Mouse (Mus musculus) layer of hippocampus, adult 18-20 months (tissue): ENCODE data around the gene Col1a1. TPM values are rescaled to one million over a fixed set of nuclear protein-coding genes. Genes with fewer than 3 reads are reported as not detected.

Experiments used
- DNase-seq, 2 experiments: peaks; one replicate each; pipeline ENCODE4 v3.0.0; 2022; ENCODE audit warnings: low spot score in 2 of 2
- long read RNA-seq: library from polyadenylated mRNA; stranded (forward); transcript quantifications from one replicate; pipeline ENCODE4 v2.0.0, GENCODE M21; 2021
- total RNA-seq, 2 experiments: library from RNA; stranded (reverse); gene quantifications; 2 replicates each; pipeline ENCODE4 v1.2.3; 2021

Col1a1 gene
- 1 to 10 TPM; 4.3 to 5.2 TPM for total RNA-seq
- long read RNA-seq, full-length matches to known transcripts, result 4 of 7 reads
- long read RNA-seq, partial matches to known transcripts, result 2 of 7 reads
- long read RNA-seq, other reads (novel, unspliced or antisense), result 1 of 7 reads

GRCm38 (mm10) chr11:94936045-94936444 lies at the start of gene Col1a1:
TSS of gene Col1a1 (plus strand) at chr11:94936224.
- no peak for DNase-seq

GRCm38 (mm10) chr11:94891155-94891554 lies 44.9 kb upstream of the Col1a1 start:
- DNase-seq, result no peak

DNA sequence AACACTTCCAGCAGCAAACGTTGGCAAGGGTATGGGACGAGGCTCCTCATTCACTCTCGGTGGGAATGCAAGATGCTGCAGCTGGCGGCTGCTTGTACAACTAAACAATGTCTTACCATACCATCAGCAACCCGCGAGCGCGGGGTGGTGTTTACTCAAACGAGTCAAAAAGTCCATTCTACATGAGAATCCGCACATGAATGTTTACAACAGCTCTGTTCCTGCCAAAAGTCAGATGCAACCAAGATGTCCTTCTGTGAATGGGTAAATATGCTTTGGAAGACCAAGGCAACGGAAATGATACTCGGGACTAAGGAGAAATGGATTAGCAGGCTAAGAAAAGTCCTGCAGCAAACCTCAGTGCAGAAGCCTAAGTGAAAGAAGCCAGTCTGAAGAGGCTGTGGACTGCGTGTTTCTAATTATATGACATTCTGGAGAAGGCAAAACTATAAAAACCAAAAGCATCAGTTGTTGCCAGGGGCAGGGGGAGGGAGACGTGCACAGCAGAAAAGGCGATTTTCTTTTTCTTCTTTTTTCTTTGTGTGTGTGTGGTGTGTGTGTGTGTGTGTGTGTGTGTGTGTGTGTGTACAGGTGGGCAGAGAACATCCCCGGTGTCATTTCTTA lies 39.2 kb upstream of the Col1a1 start:
- peak in 1 of 2 experiments; percentile 16 for DNase-seq

DNA sequence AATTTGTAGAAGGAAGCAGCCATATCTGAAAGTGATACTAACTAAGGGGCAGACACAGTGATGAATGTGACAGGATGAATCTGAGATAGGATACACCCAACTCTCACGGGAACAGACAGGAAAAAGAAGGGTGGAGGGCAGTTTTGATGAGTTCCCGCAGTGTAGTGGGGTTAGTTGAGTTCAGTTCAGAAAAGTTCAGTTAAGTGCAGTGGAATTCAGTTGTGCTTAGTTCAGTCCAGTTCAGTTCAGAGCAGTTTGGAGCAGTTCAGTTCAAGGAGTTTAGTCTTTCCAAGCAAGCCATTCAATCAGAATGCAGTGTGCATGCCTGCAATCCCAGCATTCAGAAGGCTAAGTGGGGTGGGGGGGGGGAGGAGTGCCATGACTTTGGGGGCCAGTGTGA lies 34.8 kb upstream of the Col1a1 start:
- no peak for DNase-seq

DNA sequence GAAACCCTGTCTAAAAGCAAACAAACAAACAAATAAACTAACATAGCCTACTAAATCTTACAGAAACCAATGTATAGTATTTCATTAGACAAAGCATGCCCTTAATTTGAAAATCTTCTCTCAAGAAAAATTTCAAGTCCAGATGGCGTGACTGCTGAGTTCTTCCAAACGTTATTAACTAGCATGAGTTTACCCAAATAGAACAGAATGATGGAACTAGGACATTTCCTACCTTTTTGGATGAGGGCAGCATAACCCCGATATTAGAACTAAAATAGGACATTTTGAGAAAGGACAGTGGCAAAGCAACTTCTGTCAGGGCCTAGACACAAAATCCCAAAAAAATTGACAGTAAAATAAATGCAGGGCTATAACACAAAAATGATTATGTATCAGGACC lies 31.7 kb upstream of the Col1a1 start:
- DNase-seq, result peak in 1 of 2 experiments; percentile 21

DNA sequence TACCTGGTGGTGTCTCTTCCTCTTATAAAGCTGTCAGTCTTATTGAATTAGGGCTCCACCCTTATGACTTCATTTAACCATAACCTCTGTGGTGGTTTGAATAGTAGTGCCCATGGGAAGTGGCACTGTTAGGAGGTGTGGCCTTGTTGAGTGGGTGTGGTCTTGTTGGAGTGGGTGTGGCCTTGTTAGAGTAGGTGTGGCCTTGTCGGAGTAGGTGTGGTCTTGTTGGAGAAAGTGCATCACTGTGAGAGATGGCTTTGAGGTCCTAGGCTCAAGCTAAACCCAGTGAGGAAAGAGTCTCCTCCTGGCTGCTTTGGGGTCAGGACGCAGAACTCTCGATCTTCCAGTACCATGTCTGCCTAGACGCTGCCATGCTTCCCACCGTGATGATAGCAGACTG lies 25.1 kb upstream of the Col1a1 start:
- DNase-seq, result no peak

GRCm38 (mm10) chr11:94912568-94912967 lies 23.5 kb upstream of the Col1a1 start:
- DNase-seq, result no peak

DNA sequence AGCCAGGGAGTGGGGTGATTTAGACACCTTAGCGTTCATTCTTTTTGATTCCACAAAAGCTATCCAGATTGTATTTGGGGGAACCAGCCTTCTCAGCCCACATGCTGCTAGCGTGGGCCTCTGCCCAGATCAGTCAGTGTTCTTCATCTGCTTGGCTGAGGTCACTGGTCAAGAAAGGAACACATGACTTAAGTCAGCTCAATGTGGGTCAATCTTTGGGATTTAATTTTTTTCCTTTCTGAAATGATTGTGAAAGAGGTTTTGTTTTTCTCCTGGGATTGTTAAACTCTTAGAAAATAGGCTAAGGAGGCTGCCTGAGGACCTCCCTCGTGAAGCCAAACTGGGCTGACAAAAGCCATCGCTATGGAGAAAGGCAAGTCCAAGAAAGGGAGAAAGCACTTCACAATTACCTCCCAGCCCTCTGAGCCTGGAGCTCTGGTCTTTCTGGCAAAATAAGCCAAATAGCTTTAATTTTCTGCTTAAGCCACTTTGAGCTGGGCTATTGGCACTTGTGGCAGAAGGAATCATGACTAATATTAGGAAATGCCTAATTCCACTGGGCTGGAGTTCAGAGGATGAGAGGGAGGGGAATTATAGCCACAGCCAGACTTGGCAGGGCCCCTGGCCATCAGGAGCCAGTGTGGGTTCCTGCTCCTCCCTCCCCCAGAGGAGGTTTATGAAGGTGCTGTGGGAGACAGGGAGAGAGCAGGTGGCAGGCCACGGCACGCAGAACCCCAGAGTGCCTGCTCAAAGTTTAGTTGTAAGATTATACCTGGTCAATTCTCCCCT lies 22.5 kb upstream of the Col1a1 start:
- DNase-seq, result no peak

DNA sequence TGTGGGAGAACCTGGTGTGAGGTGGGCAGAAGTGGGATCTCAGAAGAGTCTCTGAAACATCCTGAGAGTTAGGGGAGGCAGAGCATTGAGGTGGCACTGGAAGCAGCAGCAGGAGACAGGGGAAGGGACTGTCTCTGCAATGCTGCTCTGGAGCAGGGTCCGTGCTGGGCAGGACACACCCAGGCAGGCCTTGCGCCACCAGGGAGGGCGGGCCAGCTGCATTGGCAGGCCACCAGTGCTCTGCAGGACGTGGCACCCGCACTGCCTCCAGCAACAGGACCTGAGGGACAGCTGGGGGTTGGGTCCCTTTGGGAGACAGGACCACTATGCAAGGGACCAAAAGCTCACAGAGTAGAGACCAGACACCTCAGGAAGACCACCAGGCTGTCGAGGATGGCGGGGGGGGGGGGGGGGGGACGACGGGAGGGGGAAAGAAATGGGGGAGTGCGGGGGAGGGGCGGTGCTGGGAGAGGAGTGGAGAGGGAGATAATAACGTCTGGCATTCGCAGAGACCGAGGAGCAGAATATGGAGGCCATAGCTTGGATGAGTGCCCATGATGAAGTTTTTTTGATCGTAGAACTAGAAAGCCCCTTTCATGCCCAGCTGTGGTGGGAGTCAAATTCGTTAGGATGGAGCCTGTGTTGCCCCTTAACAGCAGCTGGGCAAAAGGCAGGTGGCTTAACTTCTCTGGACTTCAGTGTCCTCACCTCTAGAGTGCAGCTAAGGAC lies 20.2 kb upstream of the Col1a1 start:
- DNase-seq, result peak in 1 of 2 experiments; percentile 30

DNA sequence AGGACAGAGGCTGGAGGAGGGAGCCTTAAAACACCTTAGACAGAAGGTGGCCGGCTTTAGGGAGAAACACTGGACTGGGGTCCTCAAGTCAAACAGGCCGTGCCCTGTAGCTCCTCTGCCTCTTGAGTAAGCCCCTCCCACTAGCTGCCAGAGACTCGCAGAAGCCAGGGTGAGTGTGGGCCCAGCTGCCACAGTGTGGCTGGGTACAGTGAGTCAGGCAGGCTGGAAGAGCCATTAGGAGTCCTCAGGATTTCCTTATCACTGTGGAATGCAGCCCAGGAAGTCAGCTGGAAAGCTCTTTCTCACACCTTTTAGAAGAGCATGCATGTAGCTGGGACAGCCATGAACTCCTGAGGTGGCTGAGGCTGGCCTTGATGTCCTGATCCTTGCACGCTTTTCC lies 19.5 kb upstream of the Col1a1 start:
- DNase-seq, result no peak

GRCm38 (mm10) chr11:94917717-94918116 lies 18.3 kb upstream of the Col1a1 start:
- DNase-seq, result no peak

DNA sequence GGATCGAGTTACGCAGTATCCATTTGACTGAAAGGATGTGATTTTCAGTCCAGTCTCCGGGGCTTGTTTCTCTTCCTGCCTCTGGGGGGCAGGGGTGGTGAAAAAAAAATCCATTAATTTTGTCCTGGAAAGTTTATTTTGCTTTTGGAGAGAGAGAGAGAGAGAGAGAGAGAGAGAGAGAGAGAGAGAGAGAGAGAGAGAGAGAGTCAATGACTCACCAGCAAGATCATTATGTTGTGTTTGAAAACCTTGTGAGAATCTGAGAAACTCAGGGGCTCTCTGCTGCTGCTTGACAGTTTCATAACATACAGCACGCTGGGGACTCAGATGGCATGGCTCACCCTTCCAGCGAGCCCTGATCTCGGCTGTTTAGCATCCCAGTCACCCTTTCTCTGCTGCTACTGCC lies 15.0 kb upstream of the Col1a1 start:
- no peak for DNase-seq

DNA sequence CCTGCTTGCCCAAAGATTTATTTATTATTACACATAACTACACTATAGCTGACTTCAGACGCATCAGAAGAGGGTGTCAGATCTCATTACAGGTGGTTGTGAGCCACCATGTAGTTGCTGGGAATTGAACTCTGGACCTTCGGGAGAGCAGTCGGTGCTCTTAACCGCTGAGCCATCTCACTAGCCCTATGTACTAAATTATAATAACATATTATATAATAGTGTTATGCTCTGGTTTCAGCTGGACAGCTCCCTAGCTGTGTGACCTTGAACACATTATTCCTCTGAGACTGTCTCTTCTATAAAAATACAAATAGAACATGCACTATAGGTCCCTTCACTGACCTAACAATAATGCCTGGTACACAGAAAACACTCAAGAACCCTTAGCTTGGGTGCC lies 11.0 kb upstream of the Col1a1 start:
- DNase-seq, result no peak

DNA sequence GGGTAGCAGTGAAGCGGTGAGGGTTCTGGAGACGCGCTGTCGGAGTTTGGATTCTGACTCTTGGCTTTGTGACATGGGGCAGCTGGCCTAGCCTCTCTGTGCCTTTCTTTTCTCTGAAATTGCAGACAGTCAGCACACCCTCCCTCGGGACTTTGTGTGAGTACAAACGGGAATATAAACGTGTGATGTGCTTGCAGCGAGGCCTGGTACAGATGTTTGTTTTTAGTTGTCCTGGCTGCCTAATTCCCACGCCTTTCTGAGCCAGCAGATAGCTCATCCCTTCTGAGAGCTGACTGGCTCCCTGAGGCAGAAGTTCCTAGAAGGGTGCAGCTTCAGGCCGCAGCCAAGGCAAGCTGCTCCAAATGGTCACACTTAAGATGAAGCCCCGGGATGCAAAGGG lies 9.6 kb upstream of the Col1a1 start:
- DNase-seq, result no peak

DNA sequence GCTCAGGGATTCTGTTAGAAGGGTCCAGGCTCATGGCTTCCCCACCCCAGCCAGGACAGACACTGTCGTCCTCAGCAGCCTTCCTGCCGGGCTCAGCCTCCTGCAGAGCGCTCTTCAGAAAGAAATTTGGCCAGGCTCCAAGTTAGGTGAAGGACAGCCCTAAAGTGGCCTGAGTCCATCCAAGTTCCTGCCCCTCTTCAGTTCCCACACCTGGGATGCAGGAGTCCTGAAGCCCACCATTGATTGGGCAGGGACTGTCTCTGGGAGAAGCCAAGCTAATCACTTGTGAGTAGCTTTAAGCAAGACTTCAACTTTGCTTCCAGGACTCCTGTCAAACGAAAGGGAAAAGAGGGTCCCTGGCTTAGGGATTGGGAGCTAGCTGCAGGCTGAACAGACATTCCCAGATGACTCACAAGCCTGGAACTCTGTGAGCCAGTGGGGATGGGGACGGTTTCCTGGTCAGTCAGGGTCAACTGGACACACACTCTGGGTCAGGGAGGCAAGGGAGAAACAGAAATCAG lies 8.2 kb upstream of the Col1a1 start:
- no peak for DNase-seq

GRCm38 (mm10) chr11:94928820-94929219 lies 7.2 kb upstream of the Col1a1 start:
- peak in 1 of 2 experiments; percentile 39 for DNase-seq

DNA sequence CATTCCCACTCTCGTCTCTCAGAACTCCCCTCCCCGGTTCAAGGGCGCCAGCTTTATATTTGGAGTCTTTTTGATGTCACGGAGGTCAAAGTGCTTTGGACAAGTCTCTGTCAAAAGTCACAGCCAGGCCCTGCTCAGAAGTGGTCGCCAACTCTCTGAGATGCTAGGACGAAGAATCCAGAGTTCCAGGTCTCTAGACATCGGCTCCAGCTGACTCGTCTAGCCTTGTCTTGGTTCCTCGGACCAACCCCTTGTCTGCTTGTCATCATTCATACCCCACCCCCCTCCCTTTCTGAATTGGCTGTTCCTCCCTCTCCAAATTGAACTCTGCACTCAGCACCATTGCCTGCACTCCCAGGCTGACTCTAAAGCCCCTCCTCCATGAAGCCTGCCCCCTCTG lies 6.4 kb upstream of the Col1a1 start:
- no peak for DNase-seq

DNA sequence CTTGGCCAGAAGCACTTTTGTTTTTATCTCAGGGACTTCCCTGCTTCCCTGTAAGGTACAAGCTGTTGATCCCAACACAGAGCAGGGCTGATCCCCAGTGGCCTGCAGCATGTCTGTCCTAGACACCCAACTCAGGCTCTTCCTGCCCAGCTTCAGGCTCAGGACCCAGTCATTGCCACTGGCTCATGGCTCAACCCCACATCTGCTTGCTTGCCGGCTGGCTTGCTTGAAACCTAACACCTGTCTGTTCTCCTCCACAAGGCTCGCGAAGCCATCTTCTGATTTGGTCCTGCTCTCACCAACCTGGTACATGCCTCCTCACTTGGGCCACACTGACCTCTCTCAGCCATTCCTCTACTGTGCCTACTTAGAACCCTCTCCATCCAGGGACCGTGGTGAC lies 5.9 kb upstream of the Col1a1 start:
- no peak for DNase-seq

DNA sequence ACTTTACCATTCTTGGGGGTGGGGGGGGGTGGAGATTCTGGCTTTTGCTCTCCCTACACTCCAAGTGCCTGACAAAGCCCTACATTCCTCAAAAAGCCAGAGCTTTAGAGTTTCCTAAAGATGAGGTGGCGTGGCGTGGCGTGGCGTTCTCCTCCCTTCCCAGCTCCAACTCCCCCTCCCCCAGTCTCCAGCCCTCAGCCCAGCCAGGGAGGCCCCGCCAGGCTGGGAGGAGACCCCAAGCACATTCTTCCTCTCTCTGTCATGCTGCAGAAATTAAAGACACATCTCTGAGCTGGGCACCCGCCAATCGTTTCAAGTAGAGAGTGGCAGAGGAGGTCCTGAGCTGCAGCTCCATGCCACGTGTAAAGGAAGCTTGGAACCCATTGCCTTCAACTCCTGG lies 2.4 kb upstream of the Col1a1 start:
- DNase-seq, result no peak

DNA sequence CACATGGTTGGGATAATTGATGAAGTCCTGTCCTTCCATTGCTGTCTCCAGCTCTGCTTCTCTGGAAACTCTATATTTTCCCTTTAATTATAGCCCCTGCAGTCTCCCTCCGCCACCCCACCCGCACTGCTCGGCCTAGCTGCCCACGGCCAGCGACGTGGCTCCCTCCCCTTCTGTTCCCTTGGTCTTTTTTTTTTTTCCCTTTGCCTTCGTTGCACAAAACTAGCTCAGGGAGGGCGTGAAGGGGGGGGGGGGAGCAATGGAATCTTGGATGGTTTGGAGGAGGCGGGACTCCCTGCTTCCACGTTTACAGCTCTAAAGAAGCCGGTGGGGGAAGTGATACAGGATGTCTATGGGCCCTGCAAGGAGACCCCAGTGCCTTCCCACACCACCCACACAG lies 1.5 kb upstream of the Col1a1 start:
- no peak for DNase-seq

DNA sequence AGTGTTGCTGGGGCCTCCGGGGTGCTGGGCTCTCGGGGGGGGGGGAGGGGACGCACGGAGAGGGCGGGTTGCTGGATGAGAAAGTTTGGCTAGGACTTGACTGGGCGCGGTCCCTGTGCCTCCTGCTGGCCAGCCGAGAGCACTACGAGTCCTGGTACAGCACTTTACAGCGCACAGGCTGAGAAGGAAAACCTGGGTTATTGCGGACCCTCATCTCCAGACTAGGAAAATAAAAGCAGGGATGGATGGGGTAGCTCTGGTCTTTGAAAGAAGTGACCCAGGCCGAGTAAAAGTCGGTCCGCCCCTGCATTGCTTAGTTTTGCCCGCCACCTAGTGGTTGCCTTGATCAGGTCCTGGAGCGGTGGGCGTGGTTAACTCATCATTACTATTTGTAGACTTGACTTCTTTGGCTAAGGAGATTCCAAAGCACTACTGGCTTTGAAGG lies 849 bp downstream of the Col1a1 start:
- DNase-seq, result peak; percentile 70 to 91

DNA sequence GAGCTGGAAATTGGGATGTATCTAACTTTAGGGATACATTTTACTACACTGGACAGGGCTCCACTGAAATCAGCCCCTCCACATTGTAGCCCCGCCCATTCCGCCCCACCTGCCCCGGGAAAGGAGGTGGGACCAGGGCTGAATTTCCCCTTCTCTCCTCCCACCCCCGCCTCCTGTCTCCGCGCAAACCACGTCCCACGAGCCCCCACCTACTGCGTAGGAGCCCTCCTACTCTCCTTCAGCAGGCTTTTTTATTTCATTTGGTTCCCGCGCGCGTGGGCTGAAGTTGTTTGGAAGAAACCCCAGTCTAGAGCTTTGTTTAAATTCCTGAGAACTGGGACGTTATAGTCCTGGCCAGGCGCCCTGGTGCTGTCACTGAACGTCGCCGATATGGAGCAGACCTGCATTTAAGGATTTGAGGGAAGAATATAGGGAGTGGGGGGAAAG lies 1.3 kb downstream of the Col1a1 start:
- DNase-seq, result peak; percentile 47 to 73
